Mouse (Mus musculus): ENCODE data around the gene Krt7. TPM values are rescaled to one million over a fixed set of nuclear protein-coding genes. Genes with fewer than 3 reads are reported as not detected.

The Krt7 gene
- polyA plus RNA-seq, 1 experiment: 50.9 TPM

DNA sequence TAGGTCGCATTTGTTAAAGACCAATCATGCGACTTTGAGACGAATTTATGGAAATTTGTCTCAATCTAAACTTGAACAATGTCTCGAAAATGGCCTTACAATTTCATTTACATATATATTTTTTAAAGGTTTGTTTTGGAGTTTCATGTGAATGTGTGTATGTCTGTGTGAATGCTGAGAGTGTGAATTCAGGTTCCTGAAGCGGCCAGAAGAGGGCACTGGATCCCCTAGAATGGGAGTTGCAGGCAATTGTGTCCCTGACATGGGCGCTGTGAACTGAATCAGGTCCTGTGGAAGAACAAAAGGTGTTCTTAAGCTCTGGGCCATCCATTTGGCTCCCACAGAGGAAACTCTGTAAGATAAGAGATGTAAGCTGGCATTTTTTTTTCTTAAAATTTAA lies 45.0 kb downstream of the Krt7 start:
- H3K4me3 ChIP-seq (ENCODE audit: insufficient read depth, low read depth, low read length): no peak overlapping the region
- no peaks in the 10 kb centered on the region for H3K4me1 ChIP-seq (ENCODE audit: control insufficient read depth, insufficient read depth, low read length)
- WGBS: 93% methylated on average over 6 of the region's 6 CpGs
- TF ChIP-seq POLR2A (IDR thresholded peaks at IDR 0.05; ENCODE audit: low read depth, low read length): no peak
- TF ChIP-seq CTCF (conservative IDR thresholded peaks at IDR 0.05; ENCODE audit: insufficient read depth, insufficient read length, low read depth, low read length): no peak
- no peak overlapping the region for H3K27ac ChIP-seq (ENCODE audit: insufficient read depth, low read depth, low read length)
- DNase-seq: no peak
- H3K36me3 ChIP-seq (ENCODE audit: control insufficient read depth, insufficient read depth, low read length): no peaks in the 10 kb centered on the region
- no peaks in the 10 kb centered on the region for H3K27me3 ChIP-seq (replicated peaks; ENCODE audit: control insufficient read depth, insufficient read depth, low read length)

DNA sequence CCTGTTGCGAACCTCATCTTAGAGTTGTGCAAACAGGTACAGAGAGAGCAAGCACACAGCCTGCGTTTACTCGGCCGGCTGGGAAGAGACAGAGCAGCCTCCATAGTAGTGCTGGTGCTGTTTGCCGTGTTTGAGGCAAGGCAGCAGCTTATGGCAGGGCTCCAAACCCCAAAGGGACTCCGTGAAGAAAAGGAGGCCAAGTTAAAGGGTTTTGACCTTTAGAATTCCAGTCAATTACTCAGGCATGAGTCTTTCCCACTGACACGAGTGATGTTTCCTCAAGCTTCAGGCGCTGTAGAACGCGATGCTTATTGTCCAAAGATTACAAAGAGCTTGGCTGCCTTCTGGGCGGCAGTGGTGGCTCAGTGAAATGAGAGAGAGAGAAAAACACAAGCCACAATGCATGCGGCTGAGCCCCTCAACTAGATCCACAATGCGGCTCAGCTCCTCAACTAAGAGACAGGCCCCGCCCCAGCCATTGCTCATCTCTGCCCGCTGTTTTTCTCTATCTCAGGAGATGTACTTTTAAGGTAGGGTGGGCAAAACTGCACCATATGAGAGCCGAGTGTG lies 47.6 kb downstream of the Krt7 start:
- H3K27me3 ChIP-seq (replicated peaks; ENCODE audit: control insufficient read depth, insufficient read depth, low read length): no peaks in the 10 kb centered on the region
- 43% methylated on average over 16 of the region's 16 CpGs for WGBS
- H3K36me3 ChIP-seq (ENCODE audit: control insufficient read depth, insufficient read depth, low read length): no peaks in the 10 kb centered on the region
- H3K27ac ChIP-seq (ENCODE audit: insufficient read depth, low read depth, low read length): no peak overlapping the region
- H3K4me1 ChIP-seq (ENCODE audit: control insufficient read depth, insufficient read depth, low read length): no peaks in the 10 kb centered on the region
- H3K4me3 ChIP-seq (ENCODE audit: insufficient read depth, low read depth, low read length): no peak overlapping the region
- TF ChIP-seq POLR2A (IDR thresholded peaks at IDR 0.05; ENCODE audit: low read depth, low read length) (no peak), CTCF (conservative IDR thresholded peaks at IDR 0.05; ENCODE audit: insufficient read depth, insufficient read length, low read depth, low read length) (no peak)
- DNase-seq: peak; percentile 47

DNA sequence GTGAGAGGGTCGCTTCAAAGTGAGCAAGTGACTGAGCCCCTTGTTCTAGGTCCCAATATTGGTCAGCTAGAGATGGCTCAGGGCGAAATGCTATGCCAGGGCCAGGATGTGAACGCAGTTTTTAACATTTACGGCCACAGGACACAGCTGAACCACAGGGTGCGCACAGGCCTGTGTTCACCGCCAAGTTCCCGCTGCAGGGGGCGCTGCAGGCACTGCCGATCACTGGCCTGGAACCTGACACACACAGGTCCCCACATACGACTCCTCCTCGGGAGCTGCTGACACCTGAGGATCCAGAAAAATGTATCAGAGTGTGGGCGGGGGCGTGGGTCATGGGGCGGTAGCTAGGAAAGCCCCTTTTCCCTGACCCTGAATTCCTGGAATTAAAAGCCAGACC lies 48.4 kb downstream of the Krt7 start:
- no peak overlapping the region for H3K4me3 ChIP-seq (ENCODE audit: insufficient read depth, low read depth, low read length)
- DNase-seq: no peak
- H3K27ac ChIP-seq (ENCODE audit: insufficient read depth, low read depth, low read length): no peak overlapping the region
- H3K4me1 ChIP-seq (ENCODE audit: control insufficient read depth, insufficient read depth, low read length): no peaks in the 10 kb centered on the region
- H3K36me3 ChIP-seq (ENCODE audit: control insufficient read depth, insufficient read depth, low read length): no peaks in the 10 kb centered on the region
- TF ChIP-seq POLR2A (IDR thresholded peaks at IDR 0.05; ENCODE audit: low read depth, low read length) (no peak), CTCF (conservative IDR thresholded peaks at IDR 0.05; ENCODE audit: insufficient read depth, insufficient read length, low read depth, low read length) (no peak)
- WGBS: 75% methylated on average over 14 of the region's 14 CpGs
- H3K27me3 ChIP-seq (replicated peaks; ENCODE audit: control insufficient read depth, insufficient read depth, low read length): no peaks in the 10 kb centered on the region

DNA sequence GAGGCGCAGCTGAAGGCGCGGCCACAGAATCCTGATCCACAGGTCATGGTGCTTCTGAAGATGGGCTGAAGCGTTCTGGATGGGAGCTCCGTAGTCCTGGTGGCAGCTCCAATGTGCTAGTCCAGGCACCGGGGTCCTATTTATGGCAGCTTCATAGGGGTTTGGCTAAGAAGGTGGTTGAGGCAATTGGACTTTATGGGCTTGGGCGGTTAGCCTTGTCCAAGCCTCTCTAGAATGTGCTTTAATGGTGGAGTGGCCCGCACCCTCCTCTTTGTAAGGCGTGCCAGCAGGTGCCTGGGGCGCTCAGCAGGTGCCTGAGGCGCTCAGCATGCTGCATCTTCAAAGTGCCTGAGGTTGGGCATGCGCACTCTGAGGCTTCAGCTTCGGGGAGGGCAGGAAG lies 52.8 kb downstream of the Krt7 start, which contains the start of gene Krt81:
Gene Krt81 (minus strand): TSS at position 101 of the 400 bp plus-strand sequence.
- 83% methylated on average over 13 of the region's 13 CpGs for WGBS
- TF ChIP-seq POLR2A (IDR thresholded peaks at IDR 0.05; ENCODE audit: low read depth, low read length) (no peak), CTCF (conservative IDR thresholded peaks at IDR 0.05; ENCODE audit: insufficient read depth, insufficient read length, low read depth, low read length) (no peak)
- Histone ChIP-seq H3K4me1 (ENCODE audit: control insufficient read depth, insufficient read depth, low read length) (no peaks in the 10 kb centered on the region), H3K27ac (ENCODE audit: insufficient read depth, low read depth, low read length) (no peak within 1 kb of the TSS), H3K36me3 (ENCODE audit: control insufficient read depth, insufficient read depth, low read length) (no peaks in the 10 kb centered on the region), H3K27me3 (replicated peaks; ENCODE audit: control insufficient read depth, insufficient read depth, low read length) (no peaks in the 10 kb centered on the region), H3K4me3 (ENCODE audit: insufficient read depth, low read depth, low read length) (no peak within 1 kb of the TSS)
- no peak for DNase-seq

DNA sequence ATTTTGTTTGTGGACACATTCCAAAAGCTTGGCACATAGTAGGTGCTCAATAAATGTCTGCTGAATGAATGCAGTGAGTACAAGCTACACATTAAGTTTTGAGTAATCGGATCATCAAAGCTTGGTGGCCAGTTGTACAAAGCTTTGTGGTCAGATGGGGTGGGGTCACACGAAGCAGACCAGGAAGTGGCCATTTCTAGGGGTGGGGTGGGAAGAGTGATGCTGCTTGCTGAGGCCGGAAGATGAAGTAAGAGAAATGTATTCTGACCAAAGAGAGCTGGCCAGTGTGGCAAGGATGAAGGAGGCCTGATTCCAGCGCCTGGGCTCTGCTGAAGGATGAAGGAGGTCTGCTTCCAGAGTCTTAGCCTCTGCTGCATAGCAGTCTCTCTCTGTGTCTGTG lies 58.2 kb downstream of the Krt7 start:
- no peak for DNase-seq
- H3K27ac ChIP-seq (ENCODE audit: insufficient read depth, low read depth, low read length): no peak overlapping the region
- H3K4me3 ChIP-seq (ENCODE audit: insufficient read depth, low read depth, low read length): no peak overlapping the region
- no peaks in the 10 kb centered on the region for H3K4me1 ChIP-seq (ENCODE audit: control insufficient read depth, insufficient read depth, low read length)
- no peaks in the 10 kb centered on the region for H3K36me3 ChIP-seq (ENCODE audit: control insufficient read depth, insufficient read depth, low read length)
- TF ChIP-seq CTCF (conservative IDR thresholded peaks at IDR 0.05; ENCODE audit: insufficient read depth, insufficient read length, low read depth, low read length) (no peak), POLR2A (IDR thresholded peaks at IDR 0.05; ENCODE audit: low read depth, low read length) (no peak)
- H3K27me3 ChIP-seq (replicated peaks; ENCODE audit: control insufficient read depth, insufficient read depth, low read length): no peaks in the 10 kb centered on the region
- 87% methylated on average over 4 of the region's 4 CpGs for WGBS

DNA sequence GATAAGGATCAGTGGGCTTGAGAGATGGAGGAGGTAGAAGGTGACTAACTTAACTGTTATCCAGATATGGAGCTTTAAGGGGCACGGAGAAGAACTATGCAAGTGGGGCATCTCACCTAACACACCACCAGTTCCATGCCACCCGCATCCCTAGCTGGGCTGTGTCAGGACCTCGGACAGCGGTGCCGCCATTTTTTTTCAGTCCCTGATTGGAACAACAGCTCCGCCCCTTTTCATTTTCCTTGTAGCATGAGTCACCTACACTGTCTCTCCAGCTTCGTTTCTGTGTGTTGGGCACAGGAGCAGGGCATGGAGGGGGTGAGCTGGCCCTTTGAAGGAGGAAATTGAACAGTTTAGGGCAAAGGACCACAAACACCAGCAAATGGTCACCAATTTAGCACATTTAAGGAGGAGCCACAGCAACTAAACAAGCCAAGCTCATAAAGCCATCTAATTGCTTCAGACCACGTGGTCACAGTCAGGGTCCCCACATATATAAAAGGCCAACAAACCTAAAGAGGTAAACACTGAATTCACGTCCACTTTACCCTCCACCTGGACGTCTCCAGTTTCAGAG lies 62.2 kb downstream of the Krt7 start, which contains the start of gene Krt86:
Gene Krt86 (plus strand): TSS at position 527 of the 577 bp plus-strand sequence.
- no peaks in the 10 kb centered on the region for H3K4me1 ChIP-seq (ENCODE audit: control insufficient read depth, insufficient read depth, low read length)
- no peaks in the 10 kb centered on the region for H3K36me3 ChIP-seq (ENCODE audit: control insufficient read depth, insufficient read depth, low read length)
- no peak within 1 kb of the TSS for H3K4me3 ChIP-seq (ENCODE audit: insufficient read depth, low read depth, low read length)
- H3K27ac ChIP-seq (ENCODE audit: insufficient read depth, low read depth, low read length): no peak within 1 kb of the TSS
- DNase-seq: no peak
- no peak for TF ChIP-seq POLR2A (IDR thresholded peaks at IDR 0.05; ENCODE audit: low read depth, low read length)
- no peak for TF ChIP-seq CTCF (conservative IDR thresholded peaks at IDR 0.05; ENCODE audit: insufficient read depth, insufficient read length, low read depth, low read length)
- no peaks in the 10 kb centered on the region for H3K27me3 ChIP-seq (replicated peaks; ENCODE audit: control insufficient read depth, insufficient read depth, low read length)
- 13% methylated on average over 10 of the region's 10 CpGs for WGBS

DNA sequence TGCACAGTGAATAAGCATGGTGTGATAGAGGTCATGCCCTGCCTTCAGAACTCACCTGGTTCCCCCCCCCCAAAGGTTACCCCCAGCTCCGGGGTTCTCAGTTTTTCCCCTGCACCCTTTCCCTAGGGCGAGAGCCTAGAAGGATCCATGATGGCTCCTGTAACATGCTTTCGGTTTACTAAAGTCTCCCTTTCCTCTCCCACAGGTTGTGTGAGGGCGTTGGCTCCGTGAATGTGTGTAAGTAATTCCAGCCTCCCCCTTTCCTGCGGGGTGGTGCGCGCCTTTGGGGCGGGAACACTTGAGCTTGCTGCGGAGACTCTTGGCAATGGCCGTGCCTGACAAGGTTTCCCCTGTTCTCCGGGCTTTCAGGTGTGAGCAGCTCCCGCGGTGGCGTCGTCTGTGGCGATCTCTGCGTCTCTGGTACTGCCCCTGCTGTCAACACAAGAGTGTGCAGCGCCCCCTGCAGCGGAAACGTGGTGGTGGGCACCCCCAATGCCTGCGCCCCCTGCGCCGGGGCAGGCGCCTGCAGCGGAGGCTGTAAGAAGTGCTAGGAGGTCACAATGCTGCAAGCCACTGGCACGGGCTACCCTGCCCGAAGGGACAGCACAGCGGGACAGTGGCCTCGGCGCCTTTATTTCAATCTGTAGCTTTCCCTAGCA lies 68.3 kb downstream of the Krt7 start:
- 8% methylated on average over 31 of the region's 31 CpGs for WGBS
- DNase-seq: peak; percentile 21
- no peak overlapping the region for H3K27ac ChIP-seq (ENCODE audit: insufficient read depth, low read depth, low read length)
- H3K4me1 ChIP-seq (ENCODE audit: control insufficient read depth, insufficient read depth, low read length): no peaks in the 10 kb centered on the region
- no peaks in the 10 kb centered on the region for H3K36me3 ChIP-seq (ENCODE audit: control insufficient read depth, insufficient read depth, low read length)
- H3K27me3 ChIP-seq (replicated peaks; ENCODE audit: control insufficient read depth, insufficient read depth, low read length): no peaks in the 10 kb centered on the region
- TF ChIP-seq POLR2A (IDR thresholded peaks at IDR 0.05; ENCODE audit: low read depth, low read length) (no peak), CTCF (conservative IDR thresholded peaks at IDR 0.05; ENCODE audit: insufficient read depth, insufficient read length, low read depth, low read length) (no peak; the same call in 1 of the 2 replicates)
- no peak overlapping the region for H3K4me3 ChIP-seq (ENCODE audit: insufficient read depth, low read depth, low read length)
